Mouse (Mus musculus): ENCODE measurements around the gene Jam3. TPM values are rescaled to one million over a fixed set of nuclear protein-coding genes. Genes with fewer than 3 reads are reported as not detected.

Jam3 gene
- total RNA-seq, 2 experiments from 2014 or later, result 0.10 TPM; not detected in 1

- ATAC-seq (replicated peaks; ENCODE audit: poor library complexity), result no peak
Observed at GRCm38 (mm10) chr9:27122076-27122475, 33.1 kb downstream of the Jam3 start.

GRCm38 (mm10) chr9:27121254-27121653 lies 34.0 kb downstream of the Jam3 start:
- no peak for ATAC-seq (replicated peaks; ENCODE audit: poor library complexity)

GRCm38 (mm10) chr9:27111756-27112155 lies 43.5 kb downstream of the Jam3 start:
- ATAC-seq (replicated peaks; ENCODE audit: poor library complexity), result no peak

GRCm38 (mm10) chr9:27110681-27111080 lies 44.5 kb downstream of the Jam3 start:
- ATAC-seq (replicated peaks; ENCODE audit: poor library complexity), result no peak

GRCm38 (mm10) chr9:27109533-27110514 lies 45.4 kb downstream of the Jam3 start:
- ATAC-seq (replicated peaks; ENCODE audit: poor library complexity), result peak; percentile 96

GRCm38 (mm10) chr9:27108451-27108850 lies 46.8 kb downstream of the Jam3 start:
- no peak for ATAC-seq (replicated peaks; ENCODE audit: poor library complexity)

- peak; percentile 68 for ATAC-seq (replicated peaks; ENCODE audit: poor library complexity)
Observed at GRCm38 (mm10) chr9:27106081-27106480, 49.1 kb downstream of the Jam3 start.

GRCm38 (mm10) chr9:27101466-27101865 lies 53.8 kb downstream of the Jam3 start:
- ATAC-seq (replicated peaks; ENCODE audit: poor library complexity), result no peak

- ATAC-seq (replicated peaks; ENCODE audit: poor library complexity), result peak; percentile 89
Observed at GRCm38 (mm10) chr9:27099474-27099873, 55.7 kb downstream of the Jam3 start.

GRCm38 (mm10) chr9:27098557-27098956 lies 56.7 kb downstream of the Jam3 start:
- no peak for ATAC-seq (replicated peaks; ENCODE audit: poor library complexity)

- peak; percentile 37; the same call in 1 of the 2 replicates for ATAC-seq (replicated peaks; ENCODE audit: poor library complexity)
Observed at GRCm38 (mm10) chr9:27098092-27098491, 57.1 kb downstream of the Jam3 start.

GRCm38 (mm10) chr9:27092916-27093315 lies 62.3 kb downstream of the Jam3 start:
- ATAC-seq (replicated peaks; ENCODE audit: poor library complexity), result no peak

- no peak for ATAC-seq (replicated peaks; ENCODE audit: poor library complexity)
Observed at GRCm38 (mm10) chr9:27090801-27091775, 64.1 kb downstream of the Jam3 start.

- no peak for ATAC-seq (replicated peaks; ENCODE audit: poor library complexity)
Observed at GRCm38 (mm10) chr9:27090134-27090533, 65.1 kb downstream of the Jam3 start.

GRCm38 (mm10) chr9:27087402-27087801 lies 67.8 kb downstream of the Jam3 start:
- ATAC-seq (replicated peaks; ENCODE audit: poor library complexity), result no peak

GRCm38 (mm10) chr9:27086256-27086655 lies 69.0 kb downstream of the Jam3 start:
- 0 out of 2 replicates have a peak, but pooled peaks have one; percentile 41 for ATAC-seq (replicated peaks; ENCODE audit: poor library complexity)

GRCm38 (mm10) chr9:27075812-27076211 lies 79.4 kb downstream of the Jam3 start:
- no peak for ATAC-seq (replicated peaks; ENCODE audit: poor library complexity)

GRCm38 (mm10) chr9:27074677-27075076 lies 80.5 kb downstream of the Jam3 start:
- ATAC-seq (replicated peaks; ENCODE audit: poor library complexity), result peak; percentile 50; the same call in 1 of the 2 replicates

- no peak for ATAC-seq (replicated peaks; ENCODE audit: poor library complexity)
Observed at GRCm38 (mm10) chr9:27070895-27071294, 84.3 kb downstream of the Jam3 start.

- no peak for ATAC-seq (replicated peaks; ENCODE audit: poor library complexity)
Observed at GRCm38 (mm10) chr9:27058341-27058740, 96.9 kb downstream of the Jam3 start.

GRCm38 (mm10) chr9:27049492-27049891 lies 105.7 kb downstream of the Jam3 start:
- no peak for ATAC-seq (replicated peaks; ENCODE audit: poor library complexity)
